Mouse (Mus musculus) embryo, embryonic 10.5 days (tissue): ENCODE data around the gene Vwa7.
"Not testable (repeated sequence)": the region's sequence is repeated elsewhere in the genome, so short reads cannot be mapped to it uniquely, and the experiment has no call there.

ENCODE experiments used
- DNase-seq: peaks from one replicate; pipeline ENCODE4 v3.0.0-alpha.2; 2015; ENCODE audit warnings: low spot score

Gene Vwa7

DNA sequence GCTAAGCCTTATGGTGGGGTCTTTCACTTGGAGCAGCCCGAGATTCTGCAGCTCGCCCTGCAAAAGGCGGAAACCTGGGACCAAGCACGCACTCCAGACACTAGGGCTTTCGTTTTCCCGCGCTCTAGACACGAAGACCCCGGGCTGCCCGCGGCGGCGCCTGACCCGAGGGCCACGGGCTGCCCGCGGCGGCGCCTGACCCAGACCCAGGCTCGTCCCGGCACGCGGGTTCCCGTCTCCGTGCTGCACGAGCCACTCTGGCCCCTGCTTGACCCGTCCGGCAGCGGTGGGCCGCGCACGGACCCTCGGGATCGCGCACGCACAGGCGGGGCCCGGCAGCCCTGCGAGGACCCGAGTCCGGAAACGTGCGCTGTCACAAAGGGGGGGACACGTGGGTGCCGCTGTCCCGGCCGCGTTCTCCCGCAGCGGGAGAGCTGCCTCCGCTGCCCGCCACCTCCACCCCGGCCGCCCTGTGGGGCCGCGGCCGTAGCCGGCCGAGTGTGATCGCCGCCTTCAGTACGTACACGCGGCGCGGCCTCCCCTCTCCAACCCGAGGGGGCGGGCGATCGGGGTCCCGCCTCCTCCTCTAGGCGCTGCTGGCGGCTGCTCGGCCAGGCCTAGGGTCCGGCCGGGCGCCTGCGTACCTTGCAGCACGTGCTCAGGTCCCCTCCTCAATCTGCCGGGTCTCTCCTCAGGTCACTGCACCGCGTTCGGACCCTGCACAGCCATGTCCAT lies 15.5 kb upstream of the Vwa7 start, which contains the start of gene Vars:
Gene Vars (plus strand): TSS at position 271 of the 735 bp plus-strand sequence.
- DNase-seq, result peak; percentile 95

DNA sequence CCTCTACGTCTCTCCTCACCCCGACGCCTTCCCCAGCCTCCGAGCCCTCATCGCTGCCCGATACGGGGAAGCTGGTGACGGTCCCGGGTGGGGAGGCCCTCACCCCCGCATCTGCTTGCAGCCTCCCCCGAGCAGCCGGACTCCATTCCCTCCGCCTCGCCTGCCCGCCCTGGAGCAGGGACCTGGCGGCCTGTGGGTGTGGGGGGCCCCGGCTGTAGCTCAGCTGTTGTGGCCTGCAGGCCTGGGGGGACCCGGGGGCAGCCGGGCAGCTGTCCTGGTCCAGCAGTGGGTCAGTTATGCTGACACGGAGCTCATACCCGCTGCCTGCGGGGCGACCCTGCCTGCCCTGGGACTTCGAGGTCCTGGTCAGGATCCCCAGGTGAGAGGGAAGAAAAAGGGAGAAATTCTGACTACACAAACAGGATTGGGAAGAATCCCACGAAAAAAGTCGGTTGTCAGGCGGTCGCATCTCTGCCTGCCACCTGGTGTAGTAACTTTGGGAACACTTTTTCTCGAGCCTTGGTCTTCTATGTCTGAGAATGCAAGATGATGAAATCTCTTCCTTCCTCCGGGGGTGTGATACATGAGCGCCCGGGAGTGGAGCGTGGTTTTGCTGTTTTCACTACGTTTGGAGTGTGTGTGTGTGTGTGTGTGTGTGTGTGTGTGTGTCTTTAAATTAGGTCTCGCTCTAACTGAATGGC lies 14.8 kb upstream of the Vwa7 start:
- DNase-seq, result peak; percentile 53

DNA sequence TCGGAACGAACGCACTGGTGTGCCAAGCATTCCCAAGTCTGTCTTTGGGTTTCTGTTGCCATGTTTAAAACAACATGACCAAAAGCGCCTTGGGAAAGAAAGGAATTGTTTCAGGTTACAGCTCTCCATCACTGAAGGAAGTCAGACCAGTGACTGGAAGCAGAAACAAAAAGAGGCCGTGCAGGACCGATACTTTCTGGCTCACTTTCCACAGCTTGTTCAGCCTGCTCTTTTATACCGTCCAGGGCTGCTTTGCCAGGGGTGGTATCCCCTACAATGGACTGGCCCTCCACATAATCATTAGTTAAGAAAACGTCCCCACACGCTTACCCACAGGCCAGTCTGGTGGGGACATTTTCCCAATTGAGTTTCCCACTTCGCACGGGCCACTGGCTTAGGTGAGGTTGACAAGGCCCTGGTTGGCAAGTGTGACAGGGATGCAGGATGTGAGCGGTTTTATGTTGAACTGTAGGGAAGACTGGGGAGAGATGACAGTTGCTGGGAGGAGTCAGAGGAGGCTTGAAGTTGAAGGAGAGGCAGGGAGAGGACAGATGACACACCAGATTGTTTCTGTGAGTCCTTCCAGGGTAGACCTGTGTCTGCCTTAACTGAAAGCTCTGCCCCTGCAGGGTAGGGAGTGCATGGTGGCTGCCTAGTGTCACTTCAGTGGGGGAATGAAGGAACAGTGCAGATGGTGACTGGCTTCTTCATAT lies 14.1 kb upstream of the Vwa7 start:
- no peak for DNase-seq

DNA sequence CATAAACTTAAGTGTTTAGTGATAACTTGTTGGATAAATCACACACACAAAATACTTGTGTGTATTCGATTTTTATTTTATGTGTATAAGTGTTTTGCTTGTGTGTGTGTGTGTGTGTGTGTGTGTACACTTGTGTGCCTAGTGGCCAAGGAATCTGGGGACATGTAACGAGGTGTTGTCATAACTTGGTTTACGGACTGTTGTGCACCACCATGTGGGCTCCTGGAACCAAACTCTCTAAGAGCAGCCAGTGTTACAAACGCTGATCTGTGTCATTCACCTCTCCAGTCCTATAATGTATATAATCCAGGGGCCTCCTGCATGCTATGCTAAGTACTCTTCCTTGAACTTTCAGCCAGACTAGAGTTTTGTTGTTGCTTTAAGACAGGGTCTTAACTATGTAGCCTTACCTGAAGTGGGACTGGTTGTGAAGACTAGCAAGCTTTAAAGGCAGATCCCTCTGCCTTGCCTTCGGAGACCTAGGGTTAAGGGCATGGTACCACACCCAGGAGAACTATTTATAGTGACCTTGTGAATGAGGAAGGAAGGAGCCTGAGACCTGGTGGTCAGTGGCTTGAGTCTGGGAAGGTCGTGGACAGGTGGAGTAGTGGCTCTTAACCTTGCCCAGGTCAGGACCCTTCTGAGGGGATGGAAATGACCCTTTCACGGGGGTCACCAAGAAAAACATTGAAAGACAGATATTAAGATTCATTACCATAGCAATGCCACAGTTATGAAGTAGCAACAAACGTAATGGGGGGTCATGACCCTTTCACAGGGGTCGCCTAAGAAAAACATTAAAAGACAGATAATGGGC lies 13.1 kb upstream of the Vwa7 start:
- DNase-seq, result no peak

DNA sequence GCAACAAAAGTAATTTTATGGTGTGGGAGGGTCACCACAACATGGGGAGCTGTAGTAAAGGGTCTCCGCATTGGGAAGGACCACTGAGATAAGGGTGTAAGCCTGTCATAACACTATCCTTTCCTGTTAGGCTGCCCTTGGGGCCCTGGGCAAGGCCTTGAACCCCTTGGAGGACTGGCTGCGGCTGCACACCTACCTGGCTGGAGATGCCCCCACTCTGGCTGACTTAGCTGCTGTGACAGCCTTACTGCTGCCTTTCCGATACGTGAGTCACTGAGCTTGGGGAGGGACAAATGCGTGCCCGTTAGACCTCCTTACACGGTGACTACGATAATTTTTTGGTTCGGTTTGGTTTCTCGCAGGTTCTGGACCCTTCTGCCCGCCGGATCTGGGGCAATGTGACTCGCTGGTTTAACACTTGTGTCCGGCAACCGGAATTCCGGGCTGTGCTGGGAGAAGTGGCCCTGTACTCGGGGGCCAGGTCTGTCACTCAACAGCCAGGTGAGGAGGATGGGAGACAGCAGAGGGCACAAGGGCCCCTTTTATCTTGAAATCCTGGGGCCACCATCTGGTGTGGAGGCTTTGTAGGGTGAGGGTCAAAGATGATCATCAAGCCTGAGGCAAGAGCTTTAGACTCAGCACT lies 12.2 kb upstream of the Vwa7 start:
- no peak for DNase-seq

DNA sequence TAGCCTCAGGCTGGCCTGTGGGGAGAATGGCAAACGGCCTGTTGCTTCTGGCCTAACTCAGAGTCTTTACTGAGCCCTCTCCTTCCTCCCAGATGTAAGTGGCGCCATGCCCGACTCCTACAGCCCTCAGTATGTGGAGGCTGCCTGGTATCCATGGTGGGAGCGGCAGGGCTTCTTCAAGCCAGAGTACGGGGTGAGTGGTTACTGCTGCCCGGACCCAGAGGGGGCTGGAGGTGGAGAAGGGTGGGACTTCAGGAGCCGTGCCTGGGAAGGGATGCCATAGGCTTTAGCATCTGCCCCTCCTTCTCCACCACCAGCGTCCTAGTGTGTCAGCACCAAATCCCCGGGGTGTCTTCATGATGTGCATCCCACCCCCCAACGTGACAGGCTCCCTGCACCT lies 11.2 kb upstream of the Vwa7 start:
- DNase-seq, result no peak

DNA sequence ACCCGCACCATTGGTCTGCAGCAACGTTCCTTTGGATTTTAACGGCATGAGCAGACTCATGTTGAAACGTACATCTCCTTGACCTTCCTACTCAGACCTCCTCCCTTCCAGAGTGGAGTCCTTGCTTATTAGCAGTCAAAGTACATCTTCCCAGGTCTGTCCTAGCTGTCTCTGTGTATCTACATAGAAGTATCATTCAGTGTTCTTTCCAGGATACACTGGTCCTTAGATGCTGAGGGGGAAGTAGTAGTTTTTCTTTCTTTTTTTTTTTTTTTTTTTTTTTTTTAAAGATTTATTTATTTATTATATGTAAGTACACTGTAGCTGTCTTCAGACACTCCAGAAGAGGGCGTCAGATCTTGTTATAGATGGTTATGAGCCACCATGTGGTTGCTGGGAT lies 10.5 kb upstream of the Vwa7 start:
- DNase-seq, result not testable (repeated sequence)

DNA sequence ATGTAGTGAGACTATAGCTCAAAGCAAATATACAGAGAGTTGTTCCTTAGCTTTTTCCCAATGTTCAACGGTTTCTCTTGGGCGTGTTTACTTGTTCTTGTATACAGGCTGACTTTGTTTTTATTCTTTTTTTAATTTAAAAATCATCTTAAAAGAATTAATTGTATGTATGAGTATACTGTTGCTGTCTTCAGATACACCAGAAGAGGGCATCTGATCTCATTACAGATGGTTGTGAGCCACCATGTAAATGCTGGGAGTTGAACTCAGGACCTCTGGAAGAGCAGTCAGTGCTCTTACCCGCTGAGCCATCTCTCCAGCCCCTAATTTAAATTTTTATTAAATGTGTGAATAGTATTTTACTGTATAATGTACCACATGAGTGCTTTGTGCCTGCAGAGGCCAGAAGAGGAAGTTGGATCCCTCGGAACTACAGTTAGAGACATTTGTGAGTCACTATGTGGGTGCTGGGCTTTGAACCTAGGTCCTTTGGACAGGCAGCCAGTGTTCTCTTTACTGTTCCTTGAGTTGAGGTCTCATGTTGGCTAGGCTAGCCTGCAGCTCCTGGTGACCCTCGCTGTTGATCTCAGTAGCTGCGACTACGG lies 8.9 kb upstream of the Vwa7 start:
- DNase-seq, result no peak

DNA sequence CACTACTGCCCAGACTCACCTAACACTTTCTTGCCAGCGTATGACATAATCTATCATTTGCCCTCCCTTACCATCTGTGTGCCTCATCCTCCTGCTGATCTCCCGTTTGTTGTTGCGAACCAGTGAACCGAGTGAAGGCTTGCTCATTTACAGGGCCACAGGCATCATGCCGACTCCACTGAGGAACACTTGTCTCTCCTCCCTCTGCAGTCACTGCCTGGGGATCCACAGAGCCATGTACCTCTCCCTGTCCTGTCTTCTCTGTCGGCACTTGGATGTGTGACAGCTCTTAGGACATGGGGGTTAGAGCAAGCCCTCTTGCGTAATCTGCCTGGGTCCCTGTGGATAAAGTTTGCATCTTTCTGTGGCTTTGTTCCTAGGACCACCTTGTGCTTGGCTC lies 6.8 kb upstream of the Vwa7 start:
- DNase-seq, result no peak

DNA sequence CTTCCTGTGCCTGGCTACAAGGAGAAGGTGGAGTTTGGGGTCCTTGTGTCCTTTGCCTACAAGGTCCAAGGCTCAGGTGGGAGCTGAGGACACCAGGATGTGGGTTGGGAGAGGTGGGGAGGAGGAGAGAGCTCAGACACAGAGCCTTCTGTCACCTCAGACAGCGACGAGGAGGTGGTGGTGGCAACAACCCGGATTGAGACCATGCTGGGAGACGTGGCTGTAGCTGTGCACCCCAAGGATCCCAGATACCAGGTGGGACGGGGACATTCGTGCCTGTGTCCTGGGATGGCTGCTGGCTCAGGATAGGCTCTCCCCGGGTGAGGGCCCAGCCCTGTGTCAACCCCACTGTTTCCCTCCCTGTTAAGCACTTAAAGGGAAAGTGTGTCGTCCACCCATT lies 4.9 kb upstream of the Vwa7 start:
- DNase-seq, result no peak

DNA sequence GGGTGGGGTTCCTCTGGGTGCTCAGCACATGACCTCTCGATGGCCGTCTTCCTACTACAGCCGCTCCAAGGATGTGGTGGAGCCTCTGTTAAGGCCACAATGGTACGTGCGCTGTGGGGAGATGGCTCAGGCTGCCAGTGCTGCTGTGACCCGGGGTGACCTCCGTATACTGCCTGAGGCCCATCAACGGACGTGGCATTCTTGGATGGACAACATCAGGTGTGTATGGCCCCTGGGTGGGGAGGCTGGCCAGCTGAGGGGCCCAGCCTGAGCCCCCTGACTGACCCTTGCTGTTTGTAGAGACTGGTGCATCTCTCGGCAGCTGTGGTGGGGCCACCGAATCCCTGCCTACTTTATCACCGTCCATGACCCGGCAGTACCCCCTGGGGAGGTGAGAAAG lies 3.9 kb upstream of the Vwa7 start:
- no peak for DNase-seq

DNA sequence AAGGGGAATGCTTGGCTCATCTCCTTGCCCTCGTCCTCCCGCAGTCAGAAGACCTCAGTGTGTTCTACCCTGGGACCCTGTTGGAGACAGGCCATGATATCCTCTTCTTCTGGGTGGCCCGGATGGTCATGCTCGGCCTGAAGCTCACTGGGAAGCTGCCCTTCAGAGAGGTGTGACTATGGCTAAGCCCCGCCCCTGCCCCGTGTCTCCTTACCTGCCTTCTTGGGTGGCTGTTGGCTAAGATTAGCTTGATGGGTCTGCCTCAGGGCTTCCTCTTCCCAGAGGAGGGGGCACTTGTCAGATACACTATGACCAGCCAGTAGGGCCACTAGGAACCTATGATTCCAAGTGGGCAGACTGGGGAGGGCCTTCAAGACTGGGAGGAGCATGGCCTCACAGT lies 3.2 kb upstream of the Vwa7 start:
- DNase-seq, result no peak

DNA sequence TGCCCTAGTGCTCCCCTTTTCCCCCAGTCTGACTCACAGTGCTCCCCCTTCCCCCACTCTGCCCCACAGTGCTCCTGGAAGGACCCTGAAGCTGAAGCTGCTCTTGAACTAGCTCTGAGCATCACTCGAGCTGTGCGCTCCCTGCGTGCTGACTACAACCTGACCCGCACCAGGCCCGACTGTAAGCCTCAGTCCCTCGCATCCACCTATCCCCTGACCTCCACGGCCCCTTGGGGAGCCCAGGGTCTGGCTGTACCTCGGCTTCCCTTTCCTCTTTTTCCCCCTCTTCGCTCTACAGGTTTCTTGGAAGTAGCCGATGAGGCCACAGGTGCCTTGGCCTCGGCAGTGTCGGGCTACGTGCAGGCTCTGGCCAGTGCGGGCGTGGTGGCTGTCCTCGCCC lies 1.1 kb upstream of the Vwa7 start:
- no peak for DNase-seq

DNA sequence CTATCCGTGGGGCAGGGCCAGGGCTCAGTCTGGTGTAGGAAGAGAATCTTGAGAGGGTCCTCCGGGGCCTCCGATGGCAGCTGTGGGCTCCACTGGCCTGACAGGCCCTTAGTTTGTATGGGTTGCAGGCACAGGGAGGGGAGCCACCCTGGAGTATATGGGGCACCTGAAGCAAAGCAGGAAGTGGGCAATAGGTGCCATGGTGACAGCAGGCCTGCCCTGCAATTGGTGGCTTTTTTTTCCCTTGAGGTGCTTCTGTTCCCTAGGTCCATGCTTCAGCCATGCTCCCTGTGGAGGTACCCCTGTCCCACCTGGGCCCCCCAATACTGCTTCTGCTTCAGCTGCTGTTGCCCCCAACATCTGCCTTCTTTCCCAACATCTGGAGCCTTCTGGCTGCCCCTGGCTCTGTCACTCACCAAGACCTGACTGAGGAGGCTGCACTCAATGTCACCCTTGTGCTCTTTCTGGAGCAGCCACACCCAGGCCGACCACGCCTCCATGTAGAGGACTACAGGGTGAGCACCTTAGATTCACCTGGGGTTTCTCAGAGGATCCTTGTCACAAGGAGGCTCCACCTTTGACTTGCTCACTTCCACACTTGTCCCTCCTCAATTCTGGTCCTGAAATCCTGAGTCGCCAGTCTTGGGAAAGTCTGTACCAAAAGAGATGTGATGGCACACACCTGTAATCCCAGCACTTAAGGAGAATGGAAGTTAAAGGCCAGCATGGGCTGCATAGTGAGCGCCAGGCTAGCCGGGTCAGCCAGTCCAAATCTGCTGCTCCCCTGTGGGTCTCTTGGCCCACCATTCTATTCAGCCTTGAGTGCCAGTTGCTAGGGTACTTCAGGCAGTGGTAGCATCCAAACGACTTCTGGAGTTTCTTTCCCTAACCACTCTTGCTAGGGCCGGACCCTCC lies 669 bp downstream of the Vwa7 start:
- no peak for DNase-seq

DNA sequence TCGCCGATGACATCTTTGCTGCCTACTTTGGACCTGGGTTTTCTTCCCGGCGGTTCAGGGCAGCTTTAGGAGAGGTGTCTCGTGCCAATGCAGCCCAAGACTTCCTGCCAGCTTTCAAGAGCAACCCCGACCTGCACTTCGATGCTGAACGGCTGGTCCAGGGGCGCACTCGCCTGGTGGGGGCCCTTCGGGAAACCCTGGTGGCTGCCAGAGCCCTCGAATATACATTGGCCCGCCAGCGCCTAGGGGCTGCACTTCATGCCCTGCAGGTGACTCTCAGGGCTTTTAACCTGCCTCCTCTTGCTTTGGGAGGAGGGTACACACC lies 1.3 kb downstream of the Vwa7 start:
- no peak for DNase-seq

DNA sequence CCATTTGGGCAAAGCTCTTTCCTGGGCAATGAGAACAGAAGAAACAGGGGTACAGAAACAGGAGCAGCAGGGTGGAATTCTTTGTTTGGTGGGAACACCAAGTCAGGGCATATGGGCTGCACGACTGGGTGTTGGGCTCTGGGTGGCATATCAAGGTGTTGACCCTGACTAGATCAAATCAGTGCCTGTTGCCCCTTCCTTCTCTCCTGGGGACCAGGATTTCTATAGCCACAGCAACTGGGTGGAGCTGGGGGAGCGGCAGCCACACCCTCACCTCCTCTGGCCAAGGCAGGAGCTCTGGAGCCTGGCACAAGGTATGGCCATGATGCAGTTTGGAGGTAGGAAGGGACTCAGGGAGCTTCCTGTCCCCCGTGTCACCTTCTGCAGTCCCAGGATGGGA lies 1.8 kb downstream of the Vwa7 start:
- no peak for DNase-seq

DNA sequence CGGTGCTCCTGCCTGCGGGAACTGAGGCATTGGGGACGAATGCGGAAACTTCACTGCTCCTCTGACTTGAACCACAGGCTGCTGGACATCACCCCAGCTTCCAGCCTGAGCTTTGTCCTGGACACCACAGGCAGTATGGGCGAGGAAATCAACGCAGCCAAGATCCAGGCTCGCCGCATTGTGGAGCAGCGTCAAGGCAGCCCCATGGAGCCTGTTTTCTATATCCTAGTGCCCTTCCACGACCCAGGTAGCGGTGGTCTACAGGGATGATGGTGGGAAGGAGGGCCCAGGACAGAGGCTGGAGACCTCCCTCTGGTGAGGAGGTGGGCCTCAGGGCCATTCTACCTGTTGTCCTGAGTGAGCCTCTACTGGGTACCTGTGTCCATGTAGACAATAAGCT lies 3.5 kb downstream of the Vwa7 start:
- DNase-seq, result no peak

DNA sequence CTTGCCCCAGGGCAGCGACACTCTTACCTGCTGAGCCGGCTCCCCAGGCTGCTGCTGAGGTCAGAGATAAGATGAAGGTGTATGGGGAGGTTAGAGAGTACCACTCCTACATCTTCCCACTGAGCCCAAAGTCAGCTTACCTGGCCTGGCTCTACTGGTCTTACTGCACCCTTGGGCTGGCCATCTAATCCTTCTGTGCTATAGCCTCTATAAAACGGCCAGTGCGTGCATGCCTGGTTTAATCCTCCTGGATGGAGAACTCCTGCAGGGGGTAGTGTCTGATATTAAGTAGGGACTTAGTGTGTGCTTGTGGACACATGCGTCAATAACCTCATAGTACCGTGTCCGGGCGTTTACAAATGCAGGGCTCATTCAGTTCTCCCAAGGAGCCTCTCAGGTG lies 4.2 kb downstream of the Vwa7 start:
- no peak for DNase-seq

DNA sequence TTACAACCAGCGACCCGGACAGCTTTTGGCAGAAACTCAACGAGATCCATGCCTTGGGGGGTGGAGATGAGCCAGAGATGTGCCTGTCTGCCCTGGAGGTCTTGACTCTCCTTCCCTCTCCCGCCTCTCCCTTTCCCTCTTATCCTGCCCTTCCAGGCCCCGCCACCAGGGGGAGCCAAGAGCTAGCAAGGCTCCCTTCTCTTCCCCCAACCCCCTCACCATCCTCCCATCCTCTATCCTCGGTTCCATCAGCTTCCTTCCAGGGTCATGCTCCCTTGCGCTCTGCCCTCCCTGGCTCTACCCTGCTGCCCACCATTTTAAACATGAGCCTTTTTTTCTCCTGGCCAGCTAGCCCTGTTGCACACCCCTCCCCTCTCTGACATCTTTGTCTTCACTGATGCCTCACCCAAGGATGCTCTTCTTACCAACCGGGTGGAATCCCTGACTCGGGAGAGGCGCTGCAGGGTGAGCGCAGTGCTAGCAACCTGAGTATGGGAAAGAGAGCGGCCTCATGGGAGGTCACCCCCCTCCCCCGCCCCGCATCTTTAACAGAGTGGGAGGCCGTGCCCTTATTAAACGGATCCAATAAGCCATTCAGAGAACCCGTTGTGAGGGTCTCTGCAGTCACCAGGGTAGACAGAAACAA lies 4.9 kb downstream of the Vwa7 start:
- DNase-seq, result peak; percentile 95
